Mouse (Mus musculus): ENCODE results near the gene Tet2.
"Not testable (repeated sequence)": the region's sequence is repeated elsewhere in the genome, so short reads cannot be mapped to it uniquely, and the experiment has no call there.

The Tet2 gene

GRCm38 (mm10) chr3:133548613-133549012 lies 3.7 kb upstream of the Tet2 start:
- DNase-seq (ENCODE audit: low spot score): no peak

DNA sequence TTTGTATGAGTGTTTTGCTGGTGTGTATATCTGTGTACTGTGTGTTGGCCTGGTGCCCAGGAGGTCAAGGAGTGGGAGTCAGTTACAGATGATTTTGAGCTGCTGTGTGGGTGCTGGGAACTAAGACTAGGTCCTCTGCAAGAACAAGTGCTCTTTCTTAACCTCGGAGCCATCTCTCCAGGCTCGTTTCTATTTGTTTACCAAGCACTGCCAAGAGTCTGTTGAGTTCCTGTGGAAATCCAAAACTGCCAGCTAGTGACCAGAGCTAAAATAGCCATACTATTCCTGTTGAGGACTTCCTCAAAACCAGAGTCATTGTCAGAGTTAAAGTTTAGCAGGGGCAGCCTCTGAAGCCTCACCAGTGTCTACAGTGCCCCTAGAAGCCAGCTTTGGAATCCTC lies 1.9 kb upstream of the Tet2 start:
- no peak for DNase-seq (ENCODE audit: low spot score)

- no peak for DNase-seq (ENCODE audit: low spot score)
These were observed 346 bp upstream of the Tet2 start for GRCm38 (mm10) chr3:133545304-133545666.

DNA sequence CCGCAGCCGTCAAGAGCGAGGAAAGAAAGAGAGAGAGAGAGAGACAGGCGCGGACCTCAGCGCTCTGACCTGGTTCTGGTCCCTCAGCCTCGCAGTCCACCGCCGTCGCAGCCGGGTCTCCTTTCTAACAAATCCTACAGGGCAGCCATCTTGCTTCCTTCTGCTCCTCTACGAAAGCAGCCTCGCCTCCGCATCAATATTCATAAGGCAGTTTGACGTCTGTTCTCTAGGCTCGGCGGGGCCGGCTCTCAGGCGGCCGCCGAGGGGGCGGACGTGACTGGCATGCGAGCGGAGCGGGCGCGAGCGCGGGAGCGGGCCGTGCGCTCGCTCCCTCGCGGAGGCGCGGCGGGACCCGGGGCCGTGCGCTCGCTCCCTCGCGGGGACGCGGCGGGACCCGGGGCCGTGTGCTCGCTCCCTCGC lies 798 bp downstream of the Tet2 start:
- peak; percentile 67 for DNase-seq (ENCODE audit: low spot score)

GRCm38 (mm10) chr3:133543101-133544020 lies 1.6 kb downstream of the Tet2 start:
- peak; percentile 15 for DNase-seq (ENCODE audit: low spot score)

GRCm38 (mm10) chr3:133542084-133542483 lies 2.9 kb downstream of the Tet2 start:
- DNase-seq (ENCODE audit: low spot score): no peak

GRCm38 (mm10) chr3:133541000-133541399 lies 3.9 kb downstream of the Tet2 start:
- no peak for DNase-seq (ENCODE audit: low spot score)

- no peak for DNase-seq (ENCODE audit: low spot score)
These were observed 4.9 kb downstream of the Tet2 start for GRCm38 (mm10) chr3:133539991-133540390.

DNA sequence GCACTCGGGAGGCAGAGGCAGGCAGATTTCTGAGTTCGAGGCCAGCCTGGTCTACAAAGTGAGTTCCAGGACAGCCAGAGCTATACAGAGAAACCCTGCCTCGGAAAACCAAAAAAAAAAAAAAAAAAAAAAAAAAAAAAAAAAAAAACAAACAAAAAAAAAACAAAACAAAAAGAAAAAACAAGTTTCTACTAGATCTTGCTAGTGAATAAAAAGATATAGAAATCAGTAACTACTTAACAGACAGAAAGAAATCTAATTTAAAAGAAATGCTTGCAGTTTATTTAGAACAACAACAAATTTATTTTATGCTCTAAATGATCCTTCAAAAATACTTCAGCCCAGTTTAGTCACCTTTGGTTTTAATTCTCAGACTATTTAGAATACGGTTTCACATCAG lies 6.4 kb downstream of the Tet2 start:
- not testable (repeated sequence) for DNase-seq (ENCODE audit: low spot score)

GRCm38 (mm10) chr3:133535644-133536043 lies 9.3 kb downstream of the Tet2 start:
- no peak for DNase-seq (ENCODE audit: low spot score)

DNA sequence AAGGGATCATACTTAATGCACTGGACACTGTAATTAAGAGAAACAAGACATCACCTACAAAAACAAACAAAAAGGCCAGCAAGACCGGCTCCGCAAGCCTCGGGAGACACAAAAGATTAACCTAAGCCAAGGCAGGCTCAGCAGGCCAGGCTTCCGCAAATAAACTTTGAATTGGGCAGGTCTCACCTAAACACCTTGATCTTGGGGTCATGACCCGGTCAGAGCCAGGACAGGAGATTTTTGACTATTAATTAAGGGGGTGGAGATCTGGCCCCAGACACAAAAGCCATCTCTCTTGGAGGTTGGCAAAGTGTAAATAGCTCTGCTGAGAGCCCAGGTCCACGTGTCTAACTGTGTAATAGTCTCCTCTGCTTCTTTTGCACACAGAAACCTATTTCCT lies 10.9 kb downstream of the Tet2 start:
- DNase-seq (ENCODE audit: low spot score): no peak

- DNase-seq (ENCODE audit: low spot score): no peak
These were observed 11.5 kb downstream of the Tet2 start for GRCm38 (mm10) chr3:133533272-133533995.

DNA sequence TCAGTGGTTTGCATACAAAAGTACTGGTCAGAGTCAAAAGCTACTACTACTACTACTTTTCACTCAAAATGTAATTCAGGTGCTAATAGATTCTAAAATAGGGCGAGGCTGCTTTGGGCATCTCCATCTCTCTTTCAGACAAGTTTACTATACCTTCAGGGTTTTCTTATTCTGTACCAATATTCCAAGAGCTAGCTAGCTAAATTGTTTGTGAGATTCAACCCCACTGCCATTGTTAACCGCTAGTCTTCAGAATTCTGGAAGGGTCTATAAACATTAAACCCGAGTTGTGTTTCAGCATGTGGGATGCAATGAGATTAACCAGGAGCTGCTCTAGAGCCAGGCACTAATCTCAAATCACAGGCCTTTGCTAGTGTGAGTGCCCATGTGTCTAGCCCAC lies 12.1 kb downstream of the Tet2 start:
- no peak for DNase-seq (ENCODE audit: low spot score)

- no peak for DNase-seq (ENCODE audit: low spot score)
These were observed 12.7 kb downstream of the Tet2 start for GRCm38 (mm10) chr3:133532252-133532651.

DNA sequence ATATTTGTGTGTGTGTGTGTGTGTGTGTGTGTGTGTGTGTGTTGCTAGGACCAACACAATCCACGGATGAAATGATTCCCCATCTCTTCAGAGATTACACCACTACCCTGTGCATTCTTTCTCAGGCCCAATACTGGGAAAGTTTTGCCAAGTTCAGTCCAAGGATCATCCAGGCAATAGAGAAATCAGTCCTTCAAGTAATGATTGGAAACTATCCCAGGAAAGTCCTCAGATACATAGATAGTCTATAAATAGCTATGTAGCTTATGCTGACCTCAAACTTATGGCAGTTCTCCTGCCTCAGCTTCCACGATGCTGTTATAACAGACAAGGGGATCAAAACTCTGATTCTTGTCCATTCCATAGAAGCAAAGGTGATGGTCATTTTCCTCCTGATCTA lies 13.8 kb downstream of the Tet2 start:
- DNase-seq (ENCODE audit: low spot score): no peak

- no peak for DNase-seq (ENCODE audit: low spot score)
These were observed 14.3 kb downstream of the Tet2 start for GRCm38 (mm10) chr3:133530664-133531063.

- no peak for DNase-seq (ENCODE audit: low spot score)
These were observed 18.7 kb downstream of the Tet2 start for GRCm38 (mm10) chr3:133526119-133526723.

- DNase-seq (ENCODE audit: low spot score): no peak
These were observed 19.4 kb downstream of the Tet2 start for GRCm38 (mm10) chr3:133525578-133525977.

DNA sequence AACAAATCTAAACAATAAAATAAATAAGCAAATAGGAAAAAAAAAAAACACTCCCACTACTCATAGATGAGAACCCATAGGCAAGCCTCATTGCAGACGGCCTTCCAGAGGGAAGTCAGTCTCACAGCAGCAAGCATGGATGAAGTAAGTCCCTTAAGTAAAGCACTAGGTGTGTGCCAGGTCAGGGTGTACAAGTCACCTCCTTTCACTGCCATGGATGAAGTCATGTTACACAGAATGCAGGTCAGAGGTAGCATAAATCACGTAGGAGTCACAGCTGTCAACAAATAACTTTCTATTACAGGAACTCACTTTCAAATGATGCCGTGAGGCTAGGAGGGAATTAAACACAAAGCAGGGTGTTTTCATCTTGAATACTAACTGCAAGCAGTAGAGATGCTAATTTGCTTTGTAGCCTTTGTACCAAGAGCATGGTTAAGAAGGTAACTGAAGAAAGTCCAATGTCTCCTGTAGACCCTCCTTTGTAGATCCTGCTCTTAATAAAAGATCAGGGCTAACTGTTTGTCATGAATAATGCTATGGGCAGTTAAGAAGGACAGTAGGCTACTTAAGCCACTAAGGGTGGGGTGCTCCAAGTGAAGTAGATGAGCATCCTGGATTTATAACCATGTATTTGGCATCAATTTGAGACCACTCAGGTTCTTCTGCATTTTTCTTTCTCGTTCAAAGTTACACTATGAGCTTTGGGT lies 20.4 kb downstream of the Tet2 start:
- DNase-seq (ENCODE audit: low spot score): no peak

DNA sequence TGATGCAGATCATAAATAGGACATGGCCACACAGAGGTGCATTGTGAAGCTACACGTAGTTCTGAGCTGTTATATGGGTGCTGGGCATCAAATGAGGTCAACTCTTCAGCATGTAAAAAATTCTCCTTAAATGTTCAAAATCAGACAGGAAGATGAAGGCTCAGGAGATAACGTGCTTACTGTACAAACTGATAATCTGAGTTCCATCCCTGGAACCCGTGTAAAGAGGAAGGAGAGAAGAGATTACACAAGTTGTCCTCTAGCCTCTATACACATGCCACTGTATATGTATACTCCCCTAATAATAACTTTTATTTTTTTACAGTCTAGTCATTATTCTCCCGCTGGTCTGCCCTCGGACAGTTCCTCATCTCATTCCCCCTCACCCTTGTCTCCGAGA lies 21.7 kb downstream of the Tet2 start:
- DNase-seq (ENCODE audit: low spot score): no peak

GRCm38 (mm10) chr3:133522289-133522688 lies 22.6 kb downstream of the Tet2 start:
- no peak for DNase-seq (ENCODE audit: low spot score)

DNA sequence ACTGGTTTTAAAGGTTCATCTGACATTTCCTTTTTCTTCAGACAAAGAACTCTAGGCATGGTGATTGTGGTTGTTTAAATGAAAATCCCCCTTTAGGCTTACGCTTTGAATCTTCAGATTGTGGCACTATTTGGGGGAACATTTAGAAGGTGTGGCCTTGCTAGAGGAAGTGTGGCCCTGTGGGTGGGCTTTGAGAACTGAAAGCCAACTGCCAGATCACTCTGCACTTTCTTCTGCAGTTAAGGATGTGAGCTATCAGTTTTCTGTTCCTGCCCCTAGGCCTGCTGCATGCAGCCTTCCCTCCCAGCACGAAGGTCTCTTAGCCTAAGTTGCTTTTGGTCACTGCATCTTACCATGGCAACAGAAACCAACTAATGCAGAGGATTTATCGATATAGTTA lies 26.1 kb downstream of the Tet2 start:
- DNase-seq (ENCODE audit: low spot score): no peak
